Mouse (Mus musculus) cerebellum, adult 2 months (tissue): ENCODE results near the gene Gm21992.
A peak's percentile ranks its signal among the peaks of the same experiment; 100 is the strongest.

Source experiments
- CTCF ChIP-seq: fragments of 200-500 bp; IDR thresholded peaks from 2 replicates; pipeline ENCODE4 v1.5.1; 2011; ENCODE audit warnings: low read depth, mild to moderate bottlenecking, control low read depth, low read length, moderate library complexity, borderline replicate concordance; ENCODE audit not compliant: insufficient read depth
- POLR2A ChIP-seq: fragments of 200-500 bp; IDR thresholded peaks from 2 replicates; pipeline ENCODE4 v1.6.1; 2011; ENCODE audit warnings: low read length, control low read depth, borderline replicate concordance; ENCODE audit not compliant: insufficient read depth

GRCm38 (mm10) chr19:4811063-4811908, at the start of gene Gm21992, which contains the start of gene Rbm14:
- TF ChIP-seq CTCF: no peak
- TF ChIP-seq POLR2A: peak; percentile 98
